Mouse (Mus musculus): ENCODE data around the gene B3galt1.
A peak's percentile ranks its signal among the peaks of the same experiment; 100 is the strongest.

B3galt1 gene

DNA sequence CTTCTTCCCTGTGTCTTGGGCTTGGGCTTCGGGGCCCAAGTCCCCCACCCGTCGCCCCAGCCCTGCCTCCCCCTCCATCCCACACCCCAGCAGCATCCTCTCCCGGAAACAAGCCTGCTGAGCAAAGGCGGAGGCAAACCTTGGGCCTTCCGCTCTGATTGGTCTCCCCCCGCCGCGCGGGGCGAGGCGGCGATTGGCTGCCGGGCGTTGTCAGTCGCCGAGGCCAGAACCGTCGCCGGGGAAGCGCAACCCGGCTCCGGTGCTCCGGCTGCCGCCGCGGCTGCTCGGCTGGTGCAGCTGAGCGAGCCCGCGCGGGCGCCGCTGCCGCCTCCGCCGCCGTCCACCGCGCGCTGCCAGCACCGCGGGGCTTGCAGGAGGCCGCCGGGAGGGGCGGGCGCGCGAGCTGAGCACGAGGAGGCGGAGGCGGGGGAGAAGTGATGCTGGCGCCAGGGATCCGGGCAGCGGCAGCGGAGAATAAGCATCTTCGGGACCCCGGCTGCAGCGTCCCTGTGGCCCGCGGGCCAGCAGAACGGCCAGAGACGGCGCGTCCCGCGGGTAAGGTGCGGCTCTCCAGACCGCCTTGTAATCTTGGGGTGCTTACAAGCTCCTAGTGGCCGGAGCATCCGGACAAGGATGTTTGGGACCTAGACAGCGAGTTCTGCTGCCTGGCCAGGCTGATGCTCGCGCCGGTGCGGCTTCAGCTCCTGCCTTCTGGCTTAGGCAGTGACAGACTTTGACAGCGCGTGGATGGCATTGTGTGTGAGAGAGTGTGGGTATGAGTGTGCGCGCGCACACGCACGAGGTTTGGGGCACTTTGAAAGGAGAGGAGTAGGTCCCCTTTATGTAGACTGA, at the start of gene B3galt1:
Gene B3galt1 (plus strand): TSS at position 392 of the 852 bp plus-strand sequence.
- peak; percentile 66 for DNase-seq

DNA sequence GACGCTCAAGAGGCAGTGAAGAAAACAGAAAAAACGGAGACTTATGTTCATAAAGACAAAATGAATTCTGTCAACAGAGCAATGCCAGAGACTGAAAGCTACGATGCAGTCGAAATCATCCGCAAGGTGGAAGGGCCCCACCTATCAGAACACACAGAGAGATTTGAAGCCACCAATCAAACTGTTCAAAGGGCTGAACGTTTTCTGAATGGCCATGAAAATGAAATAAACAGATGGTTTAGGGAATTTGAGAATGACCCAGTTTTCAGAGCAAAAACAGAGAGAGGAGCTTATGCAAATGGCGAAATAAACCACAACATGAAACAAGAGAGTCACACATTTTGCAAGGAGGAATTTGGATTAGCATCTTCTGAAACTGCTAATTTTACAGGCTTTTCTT, 49.3 kb upstream of the B3galt1 start:
- no peak for DNase-seq

DNA sequence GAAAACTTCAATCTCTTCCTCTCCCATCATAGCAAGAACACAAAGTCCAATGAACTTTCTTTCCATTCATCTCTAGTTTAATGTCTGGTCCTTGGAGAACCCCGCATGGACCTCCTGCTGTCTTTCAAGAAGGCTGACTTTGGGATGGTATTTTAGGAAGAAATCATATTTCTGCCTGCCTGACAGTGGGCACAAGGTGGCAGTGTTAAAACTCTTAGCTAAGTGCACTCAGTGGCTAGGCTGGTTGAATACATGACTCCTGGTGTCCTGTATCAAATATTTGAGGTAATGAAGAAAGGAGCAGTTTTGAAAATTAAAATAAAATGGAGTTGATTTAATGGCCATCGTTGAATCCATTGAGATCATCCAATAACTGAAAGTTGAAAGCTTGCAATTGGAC, 30.3 kb upstream of the B3galt1 start:
- DNase-seq: no peak

DNA sequence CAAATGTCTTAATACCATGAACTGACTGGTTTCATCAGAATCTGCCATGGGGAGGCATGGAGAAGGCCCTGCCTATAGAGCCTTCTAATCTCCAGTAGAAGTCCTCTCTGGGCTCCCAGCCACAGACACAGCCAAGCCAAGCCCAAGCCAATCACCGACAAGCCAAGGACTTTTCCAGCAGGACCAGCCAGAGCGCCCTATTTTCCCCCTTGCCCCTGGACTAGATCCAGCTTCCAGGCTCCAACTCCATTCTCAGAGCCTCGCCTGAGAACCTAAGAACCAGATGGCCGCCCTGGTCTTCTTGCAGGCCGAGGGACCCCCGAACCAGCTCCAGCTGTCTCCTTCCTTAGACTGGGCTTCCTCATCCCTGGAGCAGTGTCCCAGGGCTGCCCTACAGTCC, 26.2 kb upstream of the B3galt1 start:
- DNase-seq: no peak

DNA sequence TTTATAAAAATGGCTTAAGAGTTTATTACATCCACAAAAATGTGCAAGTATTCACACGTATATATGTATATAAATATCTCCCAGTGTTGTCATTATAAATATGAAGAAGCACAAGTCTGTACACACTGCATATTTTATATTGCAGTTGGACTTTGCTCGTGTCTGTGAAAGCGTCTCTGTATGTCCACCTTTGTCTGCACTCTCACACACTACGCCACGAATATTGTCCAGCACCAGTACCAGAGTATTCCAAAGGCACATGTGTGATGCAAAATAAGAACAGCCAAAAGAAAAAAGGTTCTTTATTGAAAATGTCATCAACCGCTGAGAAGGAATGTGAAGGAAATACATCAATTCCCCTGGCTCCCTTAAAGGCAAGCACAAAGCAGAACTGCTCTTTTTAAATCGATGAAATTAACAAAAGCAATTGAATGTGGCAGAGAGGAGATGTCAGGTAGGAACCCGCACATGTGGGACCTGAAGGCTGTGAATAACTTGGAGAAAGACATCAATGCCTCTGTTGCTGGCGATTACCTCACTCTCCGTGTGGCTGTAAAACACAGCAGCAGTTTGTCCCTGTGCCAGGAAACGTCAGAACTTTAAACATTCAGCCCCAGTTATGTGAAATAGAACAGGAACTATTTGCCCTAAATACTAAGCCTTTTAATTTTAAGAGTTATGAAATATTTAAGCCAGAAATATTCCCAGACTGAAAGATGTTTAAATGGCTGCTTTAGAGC, 23.5 kb upstream of the B3galt1 start:
- no peak for DNase-seq

DNA sequence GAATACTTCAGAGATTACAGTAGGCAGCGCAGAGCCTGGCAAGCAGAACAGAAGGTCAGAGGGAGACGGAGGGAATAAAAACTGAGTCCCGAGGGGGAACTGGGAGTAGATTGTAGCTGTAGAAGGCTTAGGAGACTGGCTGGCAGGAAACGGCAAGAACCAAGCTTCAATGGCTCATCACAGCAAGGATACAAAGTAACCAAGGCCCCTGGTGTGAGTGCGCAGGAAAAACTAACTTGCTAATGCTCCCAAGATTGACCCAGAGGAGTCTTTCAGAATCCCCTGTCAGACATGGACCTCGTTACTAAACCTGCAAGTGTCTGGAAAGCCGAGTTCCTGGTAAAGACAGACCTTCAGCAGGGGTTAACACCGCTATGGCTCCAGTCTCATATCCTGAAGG, 21.2 kb upstream of the B3galt1 start:
- no peak for DNase-seq

DNA sequence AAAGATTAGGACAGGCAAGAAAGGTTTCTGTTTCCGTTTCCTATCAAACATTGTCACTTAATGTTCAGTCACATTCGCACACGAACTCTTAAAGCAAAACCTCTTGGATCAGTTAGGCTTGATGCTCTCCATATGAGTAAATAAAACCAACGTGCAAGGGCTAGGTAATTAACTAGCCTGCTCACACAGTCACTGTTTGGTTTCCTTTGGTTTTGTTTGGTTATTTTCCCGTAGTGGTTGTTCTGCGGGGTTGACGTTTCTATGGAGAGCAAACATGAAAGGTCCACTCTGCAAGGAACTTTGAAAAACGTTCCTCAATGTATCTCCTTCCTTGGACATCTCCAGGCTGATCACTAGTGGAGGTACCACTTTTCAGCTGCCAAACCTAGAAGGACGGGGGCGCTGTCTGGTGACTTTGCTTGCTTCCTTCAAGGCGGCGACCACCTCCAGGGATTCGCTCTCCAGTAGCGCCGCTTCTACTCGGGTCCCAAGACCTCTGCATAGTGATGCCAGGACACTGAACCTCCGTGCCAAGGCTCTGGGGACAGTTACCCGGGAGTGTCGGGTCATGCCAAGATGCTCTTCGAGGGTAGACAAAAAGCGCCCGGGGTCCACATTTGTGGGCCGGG, 706 bp upstream of the B3galt1 start:
- peak; percentile 7 for DNase-seq

DNA sequence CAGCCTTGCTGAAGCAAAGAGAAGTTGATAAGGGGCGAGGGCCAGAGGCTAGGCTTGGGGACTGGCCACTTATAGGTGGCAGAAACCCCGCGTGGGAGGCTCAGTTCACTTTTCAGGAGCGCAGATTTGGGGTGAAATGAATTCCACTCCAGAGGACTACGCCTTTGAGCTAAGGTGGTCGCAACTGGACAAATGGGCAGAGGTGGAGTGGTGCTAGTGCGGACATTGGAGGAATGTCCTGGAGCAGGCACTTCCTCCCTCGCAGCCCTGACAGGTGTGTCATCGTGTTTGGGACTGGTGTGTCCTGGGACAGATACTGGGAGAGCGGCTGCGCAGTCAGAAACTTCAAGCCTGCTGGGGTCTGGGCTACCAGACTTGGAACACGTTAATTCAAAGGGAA, 895 bp downstream of the B3galt1 start:
- no peak for DNase-seq

DNA sequence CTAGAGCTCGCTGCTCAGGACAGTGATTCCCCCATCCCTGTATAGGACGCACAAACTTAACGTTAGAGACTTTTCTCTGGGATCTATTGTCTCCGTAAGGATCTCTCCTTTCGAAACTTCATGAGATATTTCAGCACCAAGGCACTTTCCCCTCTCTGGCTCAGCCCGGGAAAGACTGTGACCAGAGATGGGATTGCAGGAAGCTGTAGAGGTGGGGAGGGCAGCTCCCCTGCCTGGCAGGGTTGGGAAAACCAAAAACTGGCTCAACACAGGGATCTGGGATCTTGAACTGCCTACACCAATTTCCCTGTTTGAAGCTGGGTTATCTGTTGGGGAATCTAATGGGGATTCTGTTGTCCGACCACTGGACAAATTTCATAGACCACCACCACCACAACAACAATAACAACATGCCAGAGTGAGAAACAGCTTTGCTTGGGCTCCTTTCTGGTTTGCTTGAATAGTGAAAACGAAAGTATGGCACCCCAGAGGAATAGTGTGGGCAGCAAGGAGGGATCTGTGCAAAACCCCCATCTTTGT, 1.5 kb downstream of the B3galt1 start:
- no peak for DNase-seq

DNA sequence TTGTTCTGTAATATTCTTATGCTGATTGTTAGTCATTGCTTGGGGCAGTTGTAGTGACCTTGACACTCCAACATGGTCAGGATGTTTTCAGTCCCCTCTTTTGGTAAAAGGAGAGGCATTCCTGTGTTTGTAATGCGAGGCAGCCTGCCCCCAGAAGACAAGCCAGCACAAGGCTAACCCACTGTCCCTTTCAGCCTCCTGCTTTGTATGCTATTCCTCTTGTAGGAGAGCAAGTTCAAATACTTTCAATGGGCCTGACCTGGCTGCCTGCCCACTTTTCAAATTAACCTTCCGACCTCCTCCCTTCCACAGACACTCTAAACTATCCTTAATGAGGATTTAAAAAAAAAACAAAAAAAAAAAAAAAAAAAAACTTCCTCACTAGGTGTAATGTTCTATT, 11.0 kb downstream of the B3galt1 start:
- DNase-seq: no peak

DNA sequence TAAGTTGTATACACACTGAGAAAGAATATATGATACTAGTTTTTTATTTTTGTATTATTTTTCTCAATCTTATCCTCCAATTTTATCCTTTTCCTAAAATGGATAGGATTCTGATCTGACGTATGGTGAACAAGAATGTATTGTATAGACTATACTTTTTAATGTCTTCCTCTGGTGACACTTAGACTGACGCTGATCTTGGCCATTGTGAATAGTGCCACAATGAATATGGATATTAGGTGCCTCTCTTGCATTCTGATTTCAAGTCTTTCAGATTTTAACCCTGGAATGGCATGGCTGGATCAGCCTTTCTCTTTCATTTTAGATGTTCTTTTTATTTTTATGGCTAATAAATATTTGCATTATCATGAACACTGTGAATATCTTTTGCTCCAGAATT, 17.4 kb downstream of the B3galt1 start:
- DNase-seq: no peak

DNA sequence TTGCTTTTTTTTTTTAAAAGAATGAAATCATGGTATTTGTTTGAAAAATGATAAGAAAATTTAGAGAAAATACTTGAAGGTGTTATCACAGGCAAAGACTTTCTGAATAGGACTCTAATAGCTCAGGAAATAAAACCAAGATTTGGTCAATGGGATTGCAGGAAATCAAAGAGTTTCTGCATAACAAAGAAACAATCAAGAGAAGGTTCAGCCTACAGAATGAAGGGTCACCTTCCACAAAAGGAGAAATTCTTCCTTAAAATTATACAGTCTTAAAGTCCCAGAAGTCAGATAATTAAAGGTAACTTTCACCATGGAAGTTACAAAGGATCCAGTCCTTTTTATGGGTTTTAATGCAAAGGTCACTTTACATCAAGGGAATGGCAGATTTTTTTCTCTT, 24.7 kb downstream of the B3galt1 start:
- DNase-seq: no peak

DNA sequence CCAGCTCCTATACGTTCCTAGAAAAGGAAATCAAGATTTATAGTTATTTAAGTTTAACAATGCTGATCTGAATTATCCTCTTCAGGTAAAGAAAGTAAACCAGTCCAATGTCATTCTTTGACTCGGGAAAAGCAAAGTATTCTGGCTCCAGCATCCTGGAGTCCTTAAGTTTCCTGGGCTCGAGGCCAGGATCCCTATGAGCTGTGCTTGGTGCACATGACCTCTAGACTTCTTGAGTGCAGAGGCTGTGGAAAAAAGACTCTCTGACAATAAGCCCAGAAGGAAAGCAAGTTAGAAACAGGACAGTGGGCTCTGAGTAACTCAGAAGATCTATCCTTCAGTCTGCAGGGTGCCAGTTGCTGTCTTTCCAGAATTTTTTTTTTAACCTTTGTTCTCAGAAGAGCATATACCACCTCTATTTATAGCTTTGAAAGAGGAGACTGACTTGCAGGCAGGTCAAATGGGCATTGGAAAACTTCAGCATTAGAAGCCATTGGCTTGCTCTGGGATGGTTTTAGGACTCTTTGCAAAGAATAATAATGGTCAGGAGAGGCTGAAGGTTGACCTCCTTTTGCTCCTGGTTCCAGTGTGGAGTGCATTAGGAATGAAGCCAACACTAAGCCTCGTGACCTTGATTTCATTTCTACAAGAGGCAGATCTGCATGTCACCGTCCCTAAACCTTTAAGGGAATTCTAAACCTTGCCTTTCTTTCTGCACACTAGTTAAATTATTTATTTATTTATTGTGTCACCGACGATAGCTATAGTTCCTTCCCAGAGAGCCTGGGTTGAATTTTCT, 26.4 kb downstream of the B3galt1 start:
- DNase-seq: no peak

DNA sequence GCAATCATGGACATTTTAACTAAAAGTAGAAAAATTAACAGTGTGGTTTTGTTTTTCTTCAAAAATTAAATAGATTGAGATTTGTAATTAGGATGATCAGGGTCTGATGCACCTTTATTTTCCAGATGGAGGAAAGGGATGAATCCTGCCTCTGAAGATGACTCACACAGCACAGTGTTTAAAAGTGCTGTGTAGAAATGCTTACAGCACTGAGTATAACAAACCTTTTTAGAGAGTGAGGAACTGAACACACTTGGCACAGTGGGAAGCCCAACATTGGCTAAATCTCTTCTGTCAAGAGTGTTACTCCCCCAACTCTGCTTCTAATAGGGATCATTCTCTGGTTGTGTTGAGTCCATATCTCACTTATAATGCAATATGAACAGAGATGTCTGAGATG, 57.2 kb downstream of the B3galt1 start:
- DNase-seq: no peak

DNA sequence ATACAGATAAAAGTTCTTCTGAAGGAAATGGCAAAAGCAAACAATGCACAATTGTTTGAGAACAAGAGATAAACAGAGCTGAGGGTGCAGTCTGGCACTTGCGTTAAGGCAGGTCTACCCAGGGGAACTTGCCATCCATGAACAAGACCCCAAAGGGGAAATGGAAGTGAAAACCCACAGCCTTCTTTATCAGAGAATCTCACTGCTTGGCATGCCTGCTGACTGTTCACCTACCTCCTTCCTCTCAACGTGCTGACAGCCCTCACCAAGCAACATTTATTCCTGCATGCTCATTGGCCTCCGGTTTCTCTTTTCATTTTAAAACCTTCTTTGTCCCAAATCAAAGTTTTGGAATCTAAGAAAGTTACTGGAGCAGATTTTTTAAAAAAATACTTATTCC, 62.0 kb downstream of the B3galt1 start:
- DNase-seq: no peak

DNA sequence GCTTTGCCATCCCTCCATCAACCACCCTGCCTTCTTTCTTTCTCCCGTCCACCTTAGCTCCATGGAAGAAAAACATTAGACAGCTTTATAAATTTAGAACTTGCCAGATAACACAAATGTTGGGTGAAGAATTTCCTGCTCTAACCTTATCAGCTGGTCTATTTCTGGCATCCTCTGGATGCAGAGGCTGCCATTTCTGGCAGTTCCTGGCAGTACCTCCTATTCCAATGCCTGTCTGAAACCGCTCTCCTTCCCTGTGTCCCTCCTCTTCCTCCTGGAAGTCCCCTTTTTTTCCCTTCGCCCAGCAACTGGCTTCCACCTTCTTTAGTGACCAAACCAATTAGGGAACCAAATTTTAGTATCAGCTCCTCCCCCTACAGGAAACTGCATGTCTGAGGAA, 62.6 kb downstream of the B3galt1 start:
- no peak for DNase-seq

DNA sequence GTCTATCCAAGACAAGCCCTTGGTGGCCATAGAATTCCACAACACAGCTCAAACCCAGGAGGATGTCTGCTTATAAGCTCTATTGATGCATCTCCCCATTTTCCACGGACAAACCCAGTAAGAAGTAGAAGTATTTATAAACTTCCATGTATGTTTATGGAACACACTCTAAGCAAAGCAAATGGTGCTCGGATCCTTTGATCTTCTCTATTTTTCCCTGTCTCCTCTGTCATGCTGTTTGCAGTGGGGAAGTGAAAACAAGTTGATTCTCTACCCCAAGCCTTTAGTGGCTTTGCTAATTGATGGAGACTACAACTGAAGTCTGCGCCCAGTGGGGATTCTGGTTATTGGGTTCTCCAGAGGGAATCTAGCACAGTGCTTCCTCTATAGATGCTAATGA, 89.2 kb downstream of the B3galt1 start:
- DNase-seq: no peak

DNA sequence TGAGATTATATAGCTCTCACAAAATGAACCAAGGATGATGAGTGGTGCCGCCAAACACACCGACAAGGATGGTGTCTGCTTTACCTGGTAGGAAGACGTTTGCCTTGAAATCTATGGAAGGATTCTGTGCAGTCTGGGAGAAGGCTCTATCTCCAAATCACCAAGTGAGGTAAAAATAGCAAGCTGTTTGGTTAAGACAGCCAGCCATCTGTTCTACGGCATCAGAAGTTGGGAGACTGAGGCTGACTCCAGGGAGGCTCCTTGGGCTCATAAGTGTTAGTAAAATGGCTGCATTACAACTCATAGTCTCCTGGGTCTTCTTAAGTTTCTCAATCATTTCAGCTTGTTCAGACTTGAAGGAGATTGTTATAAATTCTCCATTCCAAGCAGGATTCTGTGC, 91.7 kb downstream of the B3galt1 start:
- DNase-seq: no peak

DNA sequence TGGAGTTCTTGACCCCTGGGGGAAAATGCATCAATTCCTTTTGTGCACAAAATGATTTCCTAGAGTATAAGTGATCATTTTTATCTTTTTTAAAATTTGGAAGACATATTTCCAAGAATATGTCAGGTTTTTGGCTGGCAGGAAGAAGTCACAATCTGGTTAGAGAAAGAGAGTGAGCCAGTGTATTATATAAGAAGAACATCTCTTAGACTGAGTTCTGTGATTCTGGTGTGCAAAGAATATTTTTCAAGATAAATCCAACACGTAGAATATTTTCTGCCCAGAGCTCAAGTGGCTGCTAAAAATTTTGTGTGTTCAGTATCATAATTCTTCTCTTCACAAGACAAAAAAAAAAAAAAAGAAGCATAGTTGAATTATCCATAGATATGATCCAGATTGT, 92.4 kb downstream of the B3galt1 start:
- no peak for DNase-seq

DNA sequence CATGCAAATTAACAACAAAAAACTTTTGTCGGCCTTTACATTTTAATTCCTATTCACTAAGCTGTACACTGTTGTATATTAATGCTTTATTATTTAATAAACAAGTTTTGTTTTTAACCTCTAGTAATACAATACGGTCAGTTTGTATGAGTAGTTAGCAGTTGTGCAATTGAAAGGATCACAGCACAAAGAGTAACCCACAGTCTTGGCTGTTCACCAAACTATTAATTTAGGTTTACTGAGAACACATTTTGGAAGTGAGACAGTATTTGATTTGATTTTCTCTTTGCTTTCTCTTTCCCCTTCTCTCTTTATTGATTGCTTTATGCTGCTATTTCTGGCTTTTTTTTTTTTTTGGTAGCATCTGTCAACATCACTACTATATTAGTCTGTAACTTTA, 106.0 kb downstream of the B3galt1 start:
- DNase-seq: no peak

DNA sequence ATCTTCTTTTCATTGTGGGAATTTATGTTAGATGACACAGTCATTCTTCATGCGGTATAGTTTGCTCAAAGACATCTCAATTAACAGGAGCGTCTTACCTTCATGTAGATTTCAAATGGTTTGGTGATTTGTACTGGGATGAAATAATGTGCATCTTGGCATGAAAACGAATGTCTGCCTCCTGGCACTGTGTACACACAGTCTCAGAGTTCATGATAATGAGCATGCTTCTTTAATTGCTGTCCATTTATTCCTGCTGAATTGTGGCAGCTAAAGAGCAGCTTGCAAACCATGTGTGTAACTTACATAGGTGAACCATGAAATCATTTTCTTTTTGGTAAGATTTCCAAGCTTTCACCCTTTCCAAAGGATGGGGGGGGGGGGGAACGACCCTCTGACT, 112.0 kb downstream of the B3galt1 start:
- no peak for DNase-seq

DNA sequence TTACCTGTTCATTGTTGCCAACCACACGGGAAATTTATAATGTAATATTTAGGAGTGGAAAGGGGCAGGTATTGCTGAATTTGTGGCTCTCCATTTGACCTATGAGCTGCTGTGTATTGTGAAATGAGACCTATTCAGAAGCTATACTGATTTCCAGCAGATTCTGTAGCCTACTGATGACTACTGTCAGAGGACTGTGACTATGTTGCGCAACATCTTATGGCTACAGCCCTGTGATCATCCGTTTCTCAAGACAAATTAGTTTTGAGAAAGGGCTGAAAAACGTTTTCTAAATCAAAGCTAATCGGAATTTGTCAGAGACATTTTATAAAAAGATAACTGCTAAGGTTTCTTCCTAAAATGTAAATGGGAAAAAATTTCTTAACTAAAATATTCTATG, 158.6 kb downstream of the B3galt1 start:
- no peak for DNase-seq

DNA sequence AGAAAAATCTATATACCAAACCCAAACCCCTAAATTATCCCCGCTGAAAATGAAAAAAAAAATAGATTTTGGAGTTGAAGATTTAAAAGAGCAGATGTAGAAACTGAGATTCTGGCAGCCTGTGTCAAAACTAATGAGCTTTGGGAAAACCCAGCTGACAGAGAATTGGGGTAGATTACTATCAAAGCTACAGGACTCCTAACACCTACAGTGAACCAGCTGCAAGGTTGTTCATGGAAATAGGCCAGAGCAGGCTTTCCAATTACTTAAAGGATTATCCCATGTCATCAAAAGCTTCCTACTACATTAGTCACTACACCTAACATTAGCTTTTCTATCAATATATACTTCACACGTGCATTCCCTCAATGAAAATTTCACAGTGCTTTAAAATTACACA, 165.1 kb downstream of the B3galt1 start:
- DNase-seq: no peak
